Mouse (Mus musculus): Measurements from ENCODE around the gene Tcp11.

Gene Tcp11

DNA sequence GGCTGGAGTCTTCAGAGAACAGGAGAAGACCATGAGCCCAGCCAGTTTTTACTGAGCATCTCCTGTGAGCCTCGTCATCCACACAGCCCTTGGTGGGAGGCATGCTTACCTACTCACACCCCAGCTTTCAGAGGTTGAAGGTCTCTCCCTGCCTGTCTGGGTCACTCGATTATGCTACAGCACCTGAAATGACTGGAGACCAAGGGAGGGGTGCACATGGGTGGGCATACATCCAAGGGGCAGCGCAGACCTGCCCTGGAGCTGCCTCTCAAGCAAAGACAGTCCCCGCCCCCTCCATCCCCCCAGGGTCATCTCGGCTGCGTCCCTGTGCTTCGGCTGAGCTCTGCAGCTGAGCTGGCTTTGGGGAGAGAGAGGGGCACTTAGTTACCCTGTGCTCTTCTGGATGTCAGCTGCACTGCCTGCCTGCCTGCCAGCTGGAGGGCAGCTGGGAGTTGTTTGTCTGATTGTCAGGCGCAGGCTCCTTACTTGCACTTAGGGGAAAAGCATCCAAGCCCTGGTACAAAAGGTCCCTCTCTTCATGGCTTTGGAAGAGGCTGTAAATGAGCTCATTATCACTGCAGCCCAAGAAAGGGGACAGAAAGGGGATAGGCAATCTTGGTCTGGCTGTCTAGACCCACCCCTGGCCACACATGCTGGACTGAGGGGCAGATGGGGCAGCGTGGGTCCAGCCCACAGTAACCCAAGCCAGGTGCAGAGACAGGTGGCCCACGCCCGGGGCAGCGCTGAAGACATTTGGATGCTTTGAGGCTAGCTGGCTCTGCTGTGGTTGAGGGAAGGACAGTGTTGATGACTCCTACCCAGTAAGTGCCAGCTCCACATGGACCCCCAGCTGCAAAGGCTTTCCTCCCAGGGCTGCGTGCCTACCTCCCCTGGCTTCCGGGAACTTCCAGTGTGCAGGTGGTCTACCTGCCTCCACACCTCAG lies 43.4 kb downstream of the Tcp11 start:
- no peak for DNase-seq (ENCODE audit: low spot score)

- no peak for DNase-seq (ENCODE audit: low spot score)
Measured at GRCm38 (mm10) chr17:28034986-28035385, 45.5 kb downstream of the Tcp11 start.

GRCm38 (mm10) chr17:28033046-28033580 lies 47.3 kb downstream of the Tcp11 start:
- DNase-seq (ENCODE audit: low spot score): peak; percentile 22

GRCm38 (mm10) chr17:28032219-28032618 lies 48.2 kb downstream of the Tcp11 start:
- no peak for DNase-seq (ENCODE audit: low spot score)

DNA sequence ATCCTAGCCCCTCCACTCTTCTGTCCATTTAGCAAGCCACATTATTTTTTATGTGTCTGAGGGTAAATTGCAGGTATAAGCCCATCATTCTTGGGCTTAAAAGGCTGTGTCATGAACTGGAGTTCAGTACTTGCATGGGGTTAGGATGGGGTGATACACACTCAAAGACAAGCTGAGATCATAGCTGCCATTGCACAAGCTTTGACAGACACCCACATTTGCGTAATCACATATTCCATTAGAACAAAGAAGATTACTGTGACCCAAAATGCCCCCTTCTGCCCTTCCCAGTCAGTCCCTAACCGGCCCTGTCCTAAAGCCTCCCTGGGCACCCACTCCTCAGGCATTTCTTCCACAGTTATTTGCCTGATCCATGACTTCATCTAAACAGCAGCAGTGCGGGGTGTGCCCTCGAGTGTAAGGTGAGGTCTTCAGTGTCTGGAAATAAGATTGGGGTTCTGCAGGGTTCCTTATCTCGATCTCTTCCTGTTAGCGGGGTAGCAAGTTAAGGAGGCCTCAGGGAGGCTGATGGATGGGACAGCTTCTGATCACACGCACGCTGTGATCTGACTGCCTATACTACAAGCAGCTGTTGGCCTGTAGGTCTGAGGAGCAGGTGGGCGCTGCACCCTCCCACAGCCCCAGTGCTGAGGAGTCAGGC lies 49.0 kb downstream of the Tcp11 start:
- no peak for DNase-seq (ENCODE audit: low spot score)

DNA sequence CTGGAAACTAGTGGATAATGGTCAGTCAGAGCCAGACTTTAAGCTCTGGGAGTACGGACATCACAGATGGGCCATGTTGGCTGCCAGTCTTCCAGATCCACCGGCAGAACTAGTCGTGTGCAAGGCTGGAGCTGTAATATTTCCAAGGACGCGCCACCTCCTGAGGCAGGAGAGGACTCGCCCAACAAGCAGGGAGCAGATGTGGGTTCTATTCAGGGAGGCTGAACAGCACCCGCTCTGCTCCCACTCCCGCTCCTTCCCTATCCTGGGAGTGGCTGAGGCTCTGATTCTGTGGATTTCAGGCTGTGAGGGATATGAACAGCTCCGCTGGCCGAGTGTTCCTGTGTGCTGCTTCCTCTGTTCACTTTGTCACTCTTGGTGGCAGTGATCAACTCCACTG lies 50.0 kb downstream of the Tcp11 start:
- no peak for DNase-seq (ENCODE audit: low spot score)

DNA sequence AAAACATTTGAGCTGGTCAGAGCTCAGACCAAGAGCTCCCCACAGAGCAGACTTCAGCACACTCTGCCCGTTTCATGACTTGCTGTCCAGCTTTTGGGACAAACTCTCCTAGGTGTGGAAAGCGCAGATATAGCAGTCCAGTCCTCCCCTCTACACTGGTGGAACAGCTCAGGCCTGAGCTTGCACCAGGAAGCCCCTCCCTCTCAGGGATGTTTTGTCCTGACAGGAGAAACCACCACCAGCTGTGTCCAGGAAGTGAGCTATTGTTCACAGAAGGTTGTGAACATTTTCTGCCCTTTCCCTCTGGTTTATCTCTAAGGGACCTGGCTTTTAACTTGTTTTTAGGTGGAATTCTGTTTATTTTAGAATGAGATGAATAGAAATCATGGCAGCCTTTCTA lies 51.1 kb downstream of the Tcp11 start:
- no peak for DNase-seq (ENCODE audit: low spot score)

- no peak for DNase-seq (ENCODE audit: low spot score)
Measured at GRCm38 (mm10) chr17:28028236-28028635, 52.2 kb downstream of the Tcp11 start.

DNA sequence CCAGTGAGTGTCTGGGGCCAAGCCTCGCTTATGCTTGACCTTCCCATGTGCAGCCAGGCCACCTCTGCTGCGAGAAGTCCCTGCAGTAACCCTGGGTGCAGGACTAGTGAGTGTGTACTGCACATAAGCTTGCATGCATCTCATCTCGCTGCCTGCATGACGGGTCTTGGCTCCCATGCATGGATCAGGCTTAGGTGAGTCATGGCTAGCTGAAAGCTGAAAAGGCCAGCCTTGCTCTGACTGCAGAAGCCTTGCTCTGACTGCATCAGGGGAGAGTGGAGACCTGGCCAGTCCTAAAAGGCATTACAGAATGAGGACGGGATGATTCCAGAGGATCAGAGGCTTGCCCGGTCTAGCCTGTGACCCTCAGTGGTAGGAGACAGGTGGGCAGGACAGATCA lies 53.2 kb downstream of the Tcp11 start:
- DNase-seq (ENCODE audit: low spot score): no peak

DNA sequence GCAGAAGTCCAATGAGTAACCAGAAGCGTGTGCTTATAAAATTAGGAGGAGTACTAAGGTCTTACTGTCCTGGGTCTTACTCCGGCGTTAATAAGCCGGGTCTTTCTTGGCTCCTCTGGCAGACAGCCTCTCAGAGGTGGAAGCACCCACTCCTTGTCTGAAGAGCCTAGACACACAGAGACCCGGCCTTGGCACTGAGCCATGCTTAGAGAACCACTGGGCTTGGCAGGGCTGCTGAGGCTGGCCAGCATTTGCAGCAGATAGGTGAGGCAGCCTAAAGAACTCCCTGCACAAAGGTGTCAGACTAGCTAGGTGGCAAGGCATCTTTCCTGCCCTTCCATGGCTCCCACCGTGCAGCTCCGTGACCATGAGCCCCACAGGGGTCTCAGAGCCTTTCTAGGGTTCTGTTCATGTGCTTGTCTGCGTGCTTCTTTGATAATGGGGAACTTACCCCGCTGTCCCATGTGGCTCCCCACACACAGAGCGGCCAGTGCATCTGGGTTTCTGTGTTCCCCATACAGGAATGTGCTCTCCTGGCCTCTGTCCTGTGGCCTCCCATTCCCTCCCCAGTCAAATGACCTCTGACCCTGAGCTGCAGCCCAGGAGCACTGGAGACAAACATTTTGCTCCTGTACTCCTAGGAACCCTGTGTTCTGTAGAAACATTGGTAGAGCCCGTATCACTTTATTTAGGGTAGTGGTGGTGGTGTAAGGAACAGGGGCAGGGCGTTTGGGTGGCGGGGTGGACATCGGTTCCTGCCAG lies 54.1 kb downstream of the Tcp11 start:
- peak; percentile 79 for DNase-seq (ENCODE audit: low spot score)

DNA sequence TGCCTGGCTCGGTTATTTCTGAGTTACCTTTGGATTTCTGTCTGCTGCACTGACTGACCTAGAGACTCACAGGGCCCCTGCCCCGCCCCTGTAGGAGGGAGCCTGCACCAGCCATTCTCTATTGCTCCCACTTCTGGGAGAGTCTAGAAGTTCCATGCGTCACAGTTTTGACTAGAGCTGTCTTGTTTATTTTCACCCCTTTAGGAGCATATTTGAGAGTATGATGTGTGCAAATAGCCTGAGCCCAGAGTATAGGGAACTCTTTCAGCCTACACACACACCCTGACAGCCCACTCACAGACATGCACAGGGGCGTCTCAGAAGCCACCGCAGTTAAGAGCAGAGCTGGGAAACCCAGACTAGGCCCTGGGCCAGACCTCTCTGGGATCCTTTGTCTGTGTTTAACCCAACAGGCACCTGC lies 54.9 kb downstream of the Tcp11 start:
- peak; percentile 49 for DNase-seq (ENCODE audit: low spot score)

DNA sequence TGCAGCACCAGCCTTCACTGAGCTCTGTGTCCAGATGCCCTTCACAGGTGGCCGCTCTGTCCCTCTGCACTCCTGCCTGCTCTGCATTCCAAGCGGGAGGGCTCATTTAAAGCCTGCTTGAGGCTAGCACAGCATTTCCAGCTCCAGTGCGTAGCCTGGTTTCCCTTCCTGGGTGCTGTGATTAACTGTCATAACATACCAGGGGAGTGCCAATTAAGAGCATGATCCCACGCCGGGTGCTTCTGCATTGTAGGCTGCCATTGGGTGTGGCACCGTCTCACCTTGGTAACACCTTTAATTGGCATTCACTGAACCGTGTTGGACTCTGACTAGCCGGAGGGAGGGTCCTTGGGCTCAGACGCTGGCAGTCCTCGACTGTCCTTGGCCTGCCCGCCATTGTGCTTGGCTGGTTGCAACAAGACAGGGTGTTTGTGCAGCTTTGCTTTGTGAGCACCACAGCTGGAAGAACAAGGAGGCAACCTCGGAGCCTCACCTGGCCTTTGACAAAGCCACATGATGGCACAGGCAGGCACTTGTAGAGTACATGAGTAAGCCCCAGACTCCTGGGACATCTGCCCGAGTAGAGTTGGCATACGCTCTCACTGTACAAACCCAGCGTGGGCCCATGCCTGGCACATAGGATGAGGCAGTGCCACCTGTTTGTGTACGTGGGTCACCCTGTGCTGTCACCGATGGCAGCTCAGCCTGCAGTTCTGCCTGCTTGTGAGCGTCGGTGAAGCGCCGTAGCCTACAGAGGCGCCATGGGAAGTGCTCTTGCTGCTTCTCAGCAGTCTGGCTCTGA lies 57.4 kb downstream of the Tcp11 start:
- DNase-seq (ENCODE audit: low spot score): peak; percentile 26

DNA sequence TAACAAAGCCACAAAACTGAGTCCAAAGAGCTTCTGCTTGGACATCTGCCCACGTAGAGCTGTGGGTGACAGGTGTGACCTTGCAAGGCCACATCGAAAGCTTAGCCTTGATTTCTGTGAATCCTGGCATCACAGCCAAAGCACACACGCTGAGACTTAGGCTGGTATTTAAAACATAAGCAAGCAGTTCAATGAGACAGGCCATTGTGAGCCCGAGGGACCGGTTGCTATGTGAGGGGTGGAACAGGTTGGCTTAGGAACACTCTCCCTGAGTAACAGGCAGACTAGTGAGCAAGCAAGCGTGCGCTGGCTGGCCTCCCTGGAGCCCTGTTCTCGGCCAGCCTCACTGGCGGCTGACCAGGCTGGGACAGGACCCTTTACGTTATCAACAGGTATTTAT lies 58.5 kb downstream of the Tcp11 start:
- no peak for DNase-seq (ENCODE audit: low spot score)

- DNase-seq (ENCODE audit: low spot score): no peak
Measured at GRCm38 (mm10) chr17:28019785-28020696, 60.4 kb downstream of the Tcp11 start.

GRCm38 (mm10) chr17:28018776-28019175 lies 61.7 kb downstream of the Tcp11 start:
- DNase-seq (ENCODE audit: low spot score): no peak

GRCm38 (mm10) chr17:28018344-28018743 lies 62.1 kb downstream of the Tcp11 start:
- no peak for DNase-seq (ENCODE audit: low spot score)
